Mouse (Mus musculus): ENCODE data around the gene Rnaseh2a.

The Rnaseh2a gene

DNA sequence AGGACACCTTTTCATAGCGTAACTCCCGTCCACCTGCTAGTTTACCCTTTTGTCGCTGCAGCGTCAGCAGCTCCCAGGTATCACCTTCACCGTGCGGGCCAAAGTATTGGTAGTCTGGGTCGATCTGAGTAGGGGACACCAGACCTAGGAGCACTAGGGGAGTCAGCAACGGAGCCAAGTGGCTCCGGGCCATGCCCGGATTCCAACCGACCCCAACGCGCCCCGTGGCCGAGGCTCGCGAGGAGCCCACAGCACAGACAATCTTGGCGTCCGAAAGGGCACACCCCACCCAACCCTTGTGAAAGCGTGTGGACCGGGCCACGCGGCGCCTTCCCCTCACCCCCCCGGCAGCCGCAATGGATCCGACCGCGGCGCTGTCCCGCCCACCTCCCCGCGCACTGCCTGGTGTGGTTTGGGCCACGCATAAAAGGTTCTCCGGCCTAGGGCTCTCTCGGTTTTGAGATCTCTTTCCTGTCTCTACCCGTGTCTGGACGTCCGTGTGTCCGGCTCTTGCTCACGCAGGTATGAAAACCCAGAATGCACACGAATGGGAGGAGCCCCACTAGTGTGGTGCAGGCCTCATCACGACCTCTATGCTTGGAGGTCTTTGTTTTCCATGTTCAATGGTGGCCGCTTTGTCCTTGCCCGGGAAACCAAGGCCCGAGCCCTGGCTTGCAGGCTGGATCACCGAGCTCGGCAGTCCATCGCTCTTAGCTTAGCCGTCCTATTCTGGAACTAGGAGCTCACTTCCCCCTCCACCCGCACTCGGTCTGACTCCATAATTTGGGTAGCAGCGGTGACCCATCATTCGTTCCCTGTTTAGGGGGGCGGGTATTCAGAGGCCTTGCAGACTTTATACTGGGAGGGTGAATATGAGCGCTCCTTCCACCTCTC lies at the start of gene Rnaseh2a, which contains the start of the genes Gm49661 and Prdx2:
Rnaseh2a (minus strand) TSS at position 527 of the 894 bp plus-strand sequence.
Gm49661 (minus strand) TSS at position 193 of the 894 bp plus-strand sequence.
Prdx2 (plus strand) TSS at position 347 of the 894 bp plus-strand sequence.
- DNase-seq (ENCODE audit: low spot score) = peak; percentile 81

DNA sequence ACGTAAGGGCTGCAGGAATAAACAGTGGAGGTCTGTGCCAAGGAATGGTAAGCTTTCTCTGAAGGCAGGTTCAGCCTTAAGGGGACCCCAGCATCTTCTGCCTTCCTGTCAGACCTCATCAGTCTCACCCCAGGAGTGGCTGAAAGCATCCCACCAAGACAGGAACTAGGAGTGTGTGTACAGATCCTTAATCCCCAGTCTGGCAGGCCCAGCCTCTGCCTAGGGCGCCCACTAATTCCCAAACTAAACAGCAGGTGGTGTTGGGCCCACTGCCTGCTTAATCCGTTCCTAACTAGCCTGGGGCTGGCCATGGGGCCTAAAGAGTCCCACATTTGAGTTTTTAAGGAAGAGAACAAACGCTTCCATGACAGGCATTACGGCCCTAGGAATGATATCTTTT lies 47.6 kb upstream of the Rnaseh2a start:
- peak; percentile 32 for DNase-seq (ENCODE audit: low spot score)

DNA sequence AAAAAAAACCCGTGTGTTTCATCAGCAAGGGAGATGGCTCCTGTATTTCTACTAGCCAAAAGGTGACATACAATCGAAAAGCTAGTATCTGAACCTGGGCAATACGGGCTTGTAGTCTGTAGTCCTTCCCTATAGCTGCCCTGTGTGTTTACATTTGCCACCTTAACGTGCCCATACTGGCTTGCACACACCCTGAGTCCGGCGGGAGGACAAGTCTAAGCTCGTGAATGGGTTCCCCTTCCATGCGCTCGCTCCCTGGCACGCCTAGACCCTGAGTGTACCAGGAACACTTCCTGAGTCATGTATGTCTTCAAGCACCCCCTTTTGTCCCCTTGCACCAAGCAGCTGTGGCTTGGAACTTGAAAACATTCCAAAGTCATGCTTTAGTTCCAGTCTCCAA lies 47.2 kb upstream of the Rnaseh2a start:
- DNase-seq (ENCODE audit: low spot score) = no peak

DNA sequence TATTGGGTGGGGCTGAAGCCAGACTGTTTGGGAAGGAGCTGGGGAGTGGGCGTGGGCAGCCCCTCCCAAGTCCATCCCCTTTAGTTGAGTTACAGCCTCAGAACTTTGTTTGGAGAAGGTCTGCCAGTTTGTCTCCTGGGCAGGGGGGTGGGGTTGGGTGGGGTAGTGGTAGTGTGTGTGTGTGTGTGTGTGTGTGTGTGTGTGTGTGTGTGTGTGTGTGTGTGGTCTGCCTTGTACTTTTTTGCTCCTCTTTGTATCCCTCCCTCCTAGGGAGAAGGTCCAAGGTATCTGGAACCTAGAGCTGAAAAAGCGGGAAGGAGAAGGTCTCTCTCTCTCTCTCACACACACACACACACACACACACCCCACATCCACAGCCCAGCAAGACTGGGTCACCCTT lies 44.9 kb upstream of the Rnaseh2a start, which contains the start of gene Best2:
Best2 (minus strand) TSS at position 101 of the 400 bp plus-strand sequence.
- no peak for DNase-seq (ENCODE audit: low spot score)

DNA sequence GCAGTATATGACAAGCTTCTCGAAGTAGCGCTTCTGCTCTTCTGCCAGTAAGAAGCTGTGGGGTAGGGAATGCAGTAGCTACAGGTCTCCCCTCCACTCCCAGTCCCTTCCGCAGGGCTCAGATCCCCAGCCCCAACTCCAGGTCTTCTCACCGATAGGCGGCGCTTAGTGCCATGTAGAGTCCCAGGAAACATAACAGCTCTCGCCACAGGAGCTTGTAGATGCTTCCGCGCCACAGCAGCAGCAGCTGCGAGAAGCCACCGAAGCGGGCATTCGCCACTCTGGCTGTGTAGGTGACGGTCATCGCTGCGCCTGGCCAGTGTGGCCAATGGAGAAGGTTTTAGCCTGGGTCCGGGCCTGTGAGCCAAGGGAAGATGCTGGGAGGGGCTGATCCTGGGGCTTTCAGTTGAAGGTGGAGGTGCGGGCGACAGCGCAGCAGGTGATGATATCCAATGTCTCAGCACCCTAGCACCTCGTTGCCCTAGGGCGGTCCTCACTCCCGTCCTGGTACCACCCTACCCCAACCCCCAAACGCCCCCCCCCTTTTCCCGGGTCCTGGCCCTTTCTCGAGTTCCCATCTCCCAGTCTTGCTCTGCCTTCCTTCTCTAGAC lies 43.8 kb upstream of the Rnaseh2a start:
- peak; percentile 92 for DNase-seq (ENCODE audit: low spot score)

DNA sequence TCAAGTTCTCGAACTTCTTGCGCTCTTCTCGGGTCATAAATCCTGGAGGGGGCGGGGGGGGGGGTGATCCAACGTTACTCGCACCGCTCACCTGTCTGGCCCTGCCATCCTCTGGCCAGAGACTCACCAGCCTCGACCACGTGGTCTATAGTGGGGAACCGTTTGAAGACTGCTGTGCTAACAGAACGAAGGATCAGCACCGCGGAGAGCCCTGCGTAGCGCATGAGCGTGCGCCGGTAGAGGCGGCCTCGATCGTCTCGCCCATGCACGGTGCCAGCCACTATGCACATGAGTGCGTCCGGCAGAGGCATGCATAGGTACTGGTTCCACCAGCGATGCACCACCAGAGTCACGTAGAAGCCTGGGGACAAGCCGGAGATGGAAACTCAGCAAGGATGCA lies 41.7 kb upstream of the Rnaseh2a start:
- DNase-seq (ENCODE audit: low spot score) = no peak

DNA sequence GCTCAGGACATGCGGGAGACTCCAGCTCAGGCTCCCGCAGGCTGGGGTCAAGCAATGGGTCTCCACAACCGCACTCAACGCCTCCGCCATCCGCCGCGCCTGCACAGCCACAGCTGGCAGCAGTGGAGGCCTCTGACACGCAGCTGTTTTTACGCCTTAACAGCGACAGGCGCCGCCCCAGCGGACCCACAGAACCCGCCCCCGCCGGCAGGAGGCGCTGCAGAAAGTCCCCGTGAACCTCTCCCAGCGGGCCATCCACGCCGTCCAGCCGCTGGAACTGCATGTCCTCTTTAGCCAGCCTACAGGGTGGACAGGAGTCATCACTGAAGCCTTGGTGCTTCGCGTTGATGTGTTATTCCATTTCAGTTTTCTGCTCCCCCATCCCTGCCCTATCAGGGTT lies 38.1 kb upstream of the Rnaseh2a start:
- DNase-seq (ENCODE audit: low spot score) = peak; percentile 51

DNA sequence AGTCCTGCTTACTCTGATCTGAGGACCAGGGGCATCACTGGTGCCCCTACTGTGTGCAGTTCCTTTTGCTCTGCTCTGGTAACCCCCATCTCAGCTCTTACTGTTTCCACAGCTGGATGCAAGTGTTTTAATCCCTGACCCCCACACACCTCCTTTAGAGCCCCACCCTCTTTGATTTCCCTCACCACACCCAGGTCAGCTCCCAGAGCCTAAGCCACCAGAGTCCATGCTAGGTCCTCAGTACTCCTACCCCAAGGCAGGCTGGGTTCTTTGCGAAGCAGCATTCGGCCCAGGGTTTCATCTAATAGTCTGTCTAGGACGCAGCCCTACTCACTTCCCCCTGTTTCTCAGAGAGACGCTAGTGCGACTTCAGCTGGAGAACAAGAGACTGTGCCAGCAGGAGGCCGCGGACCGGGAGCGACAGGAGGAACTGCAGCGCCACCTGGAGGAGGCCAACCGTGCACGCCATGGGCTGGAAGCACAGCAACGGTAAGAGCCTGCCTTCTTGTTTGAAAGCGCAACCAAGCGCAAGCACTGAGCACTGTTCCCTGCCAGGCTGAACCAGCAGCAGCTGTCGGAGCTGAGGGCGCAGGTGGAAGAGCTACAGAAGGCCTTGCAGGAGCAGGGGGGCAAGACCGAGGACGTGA lies 28.2 kb upstream of the Rnaseh2a start:
- DNase-seq (ENCODE audit: low spot score) = peak; percentile 94

DNA sequence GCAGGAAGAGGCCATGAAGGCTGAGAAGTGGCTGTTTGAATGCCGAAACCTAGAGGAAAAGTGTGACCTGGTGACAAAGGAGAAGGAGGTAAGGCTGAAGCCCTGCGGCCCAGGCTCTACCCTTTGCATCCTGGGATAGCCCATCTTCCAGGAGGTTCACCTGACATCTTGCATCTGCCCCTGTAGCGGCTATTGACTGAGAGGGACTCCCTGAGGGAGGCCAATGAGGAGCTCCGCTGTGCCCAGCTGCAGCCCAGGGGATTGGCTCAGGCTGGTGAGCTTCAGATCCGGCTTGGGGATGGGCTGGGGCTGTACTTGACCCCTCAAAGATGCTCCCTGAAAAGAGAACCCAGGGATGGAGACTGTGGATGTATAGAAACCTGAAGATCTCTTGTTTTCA lies 27.4 kb upstream of the Rnaseh2a start:
- DNase-seq (ENCODE audit: low spot score) = no peak

DNA sequence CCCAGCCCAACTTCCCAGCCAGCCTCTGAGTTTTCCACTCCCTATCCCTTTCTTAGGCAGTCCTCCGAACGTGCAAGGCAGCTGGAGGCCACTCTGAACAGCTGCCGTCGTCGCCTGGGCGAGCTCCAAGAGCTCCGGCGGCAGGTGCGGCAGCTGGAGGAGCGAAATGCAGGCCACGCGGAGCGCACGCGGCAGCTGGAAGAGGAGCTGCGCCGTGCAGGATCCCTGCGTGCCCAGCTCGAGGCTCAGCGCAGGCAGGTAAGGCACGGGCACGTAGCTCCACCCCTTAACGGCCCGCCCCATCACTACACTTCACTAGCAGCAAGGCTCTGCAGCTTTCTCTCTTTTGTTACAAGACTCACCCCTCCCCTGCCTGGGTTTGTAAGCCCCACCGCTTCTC lies 26.1 kb upstream of the Rnaseh2a start:
- no peak for DNase-seq (ENCODE audit: low spot score)

DNA sequence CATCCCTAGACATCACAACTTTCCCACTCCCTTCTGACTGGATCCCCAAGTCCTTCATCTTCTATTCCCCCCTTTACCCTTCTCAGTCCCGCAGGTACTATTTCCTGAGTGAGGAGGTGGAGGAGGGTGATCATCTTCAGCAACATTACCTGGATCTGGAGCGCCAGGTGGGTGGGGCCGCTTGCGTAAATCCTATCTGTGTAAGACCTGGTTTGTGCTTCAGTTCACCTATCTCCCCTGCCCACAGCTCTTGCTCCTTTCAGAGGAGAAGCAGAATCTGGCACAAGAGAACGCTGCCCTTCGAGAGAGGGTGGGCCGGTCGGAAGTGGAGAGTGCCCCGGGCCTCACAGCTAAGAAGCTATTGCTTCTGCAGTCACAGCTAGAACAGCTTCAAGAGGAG lies 24.8 kb upstream of the Rnaseh2a start:
- DNase-seq (ENCODE audit: low spot score) = no peak

DNA sequence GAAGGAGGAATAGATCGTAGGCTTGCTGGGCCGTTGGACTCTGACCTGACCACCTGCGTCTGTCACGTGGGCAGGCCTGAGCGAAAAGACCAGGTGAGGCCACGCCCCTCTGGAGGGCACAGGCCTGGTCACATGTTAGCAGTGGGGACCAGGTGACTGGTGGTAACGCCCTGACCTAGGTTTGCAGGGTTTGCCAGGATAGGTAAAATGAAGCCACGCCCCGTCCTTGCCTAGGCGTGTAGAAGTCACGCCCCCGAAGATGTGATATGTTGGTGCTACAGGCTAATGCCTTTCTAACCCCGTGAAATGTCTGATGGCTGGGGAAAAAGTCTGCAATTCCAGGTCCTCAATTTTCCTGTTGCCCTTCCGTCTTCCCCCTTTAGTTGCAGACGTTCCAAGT lies 21.3 kb upstream of the Rnaseh2a start:
- DNase-seq (ENCODE audit: low spot score) = no peak

DNA sequence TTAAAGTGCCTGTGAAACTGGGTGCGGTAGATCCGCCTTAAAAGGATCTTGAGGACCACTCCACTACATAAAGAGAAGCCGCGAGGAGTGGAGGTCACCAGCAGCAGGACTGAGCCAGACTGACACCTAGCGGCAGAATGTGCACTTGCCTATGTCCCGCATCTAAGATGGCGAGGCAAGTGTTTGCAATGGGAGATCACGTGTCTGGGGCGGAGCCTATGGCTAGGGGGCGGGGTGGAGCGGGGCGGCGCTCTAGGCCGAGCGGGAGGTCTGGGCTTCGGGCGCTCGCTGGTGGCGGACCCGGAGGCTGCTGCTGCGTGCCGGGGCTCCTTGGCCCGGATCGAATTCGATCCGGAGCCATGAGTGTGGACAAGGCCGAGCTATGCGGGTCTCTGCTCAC lies 20.8 kb upstream of the Rnaseh2a start, which contains the start of gene Hook2:
Hook2 (plus strand) TSS at position 255 of the 400 bp plus-strand sequence.
- peak; percentile 99 for DNase-seq (ENCODE audit: low spot score)

DNA sequence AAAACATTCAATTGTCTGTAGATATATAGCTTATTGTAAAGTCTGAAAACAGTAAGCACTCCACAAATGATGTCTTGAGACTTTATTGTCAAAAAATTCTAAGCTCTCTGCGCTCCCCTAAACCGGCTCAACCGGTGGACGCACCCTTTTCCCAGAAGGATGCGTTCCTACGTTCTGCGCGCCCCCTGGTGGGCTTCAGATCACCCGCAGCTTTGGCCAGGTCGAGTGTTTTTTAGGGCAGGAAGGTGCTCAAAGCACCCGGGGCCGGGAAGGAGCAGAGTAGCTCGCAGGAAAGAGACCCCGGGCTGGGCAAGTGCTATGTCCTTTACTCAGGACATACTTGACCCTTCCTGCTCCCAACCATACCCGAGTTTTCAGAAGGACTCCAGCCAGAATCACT lies 20.2 kb upstream of the Rnaseh2a start:
- peak; percentile 93 for DNase-seq (ENCODE audit: low spot score)

DNA sequence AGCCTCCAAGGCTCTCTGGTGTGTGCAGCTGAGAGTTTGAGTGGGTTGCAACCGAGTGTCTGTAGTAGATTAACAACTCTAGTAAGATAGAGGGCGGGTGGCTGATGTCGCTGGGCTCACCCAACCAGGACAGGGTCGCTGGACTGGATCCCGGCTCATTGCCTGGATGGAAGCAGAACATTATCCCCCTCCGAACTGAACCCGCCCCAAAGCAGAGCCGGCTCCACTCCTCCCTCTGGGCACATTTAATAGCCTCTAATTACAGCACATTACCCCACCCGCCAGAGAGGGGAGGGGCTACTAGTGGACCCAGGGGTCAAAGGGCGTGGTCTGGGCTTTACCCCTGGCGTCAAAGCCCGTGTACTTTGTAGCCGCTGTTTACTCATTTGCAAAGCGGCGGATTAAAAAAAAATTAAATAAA lies 19.8 kb upstream of the Rnaseh2a start:
- no peak for DNase-seq (ENCODE audit: low spot score)

DNA sequence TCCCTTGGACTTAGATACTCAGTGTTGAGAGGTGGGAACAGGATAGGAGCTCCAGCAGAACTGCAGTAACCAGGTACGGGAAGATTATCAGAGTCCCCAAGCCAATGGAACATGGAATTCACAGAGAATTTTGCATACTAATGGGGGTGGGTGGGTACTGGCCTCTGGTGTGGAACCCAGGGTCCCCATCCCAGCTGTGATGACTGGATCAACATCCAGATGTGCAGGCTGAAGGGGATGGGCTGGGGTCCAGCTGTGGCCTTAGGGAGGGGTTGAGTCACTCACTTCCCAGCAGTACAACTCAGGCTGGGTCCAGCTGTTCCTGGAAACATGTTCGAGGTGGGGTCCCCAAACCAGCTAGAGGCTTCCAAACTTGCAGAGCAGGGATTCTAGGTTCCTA lies 18.3 kb upstream of the Rnaseh2a start:
- no peak for DNase-seq (ENCODE audit: low spot score)

DNA sequence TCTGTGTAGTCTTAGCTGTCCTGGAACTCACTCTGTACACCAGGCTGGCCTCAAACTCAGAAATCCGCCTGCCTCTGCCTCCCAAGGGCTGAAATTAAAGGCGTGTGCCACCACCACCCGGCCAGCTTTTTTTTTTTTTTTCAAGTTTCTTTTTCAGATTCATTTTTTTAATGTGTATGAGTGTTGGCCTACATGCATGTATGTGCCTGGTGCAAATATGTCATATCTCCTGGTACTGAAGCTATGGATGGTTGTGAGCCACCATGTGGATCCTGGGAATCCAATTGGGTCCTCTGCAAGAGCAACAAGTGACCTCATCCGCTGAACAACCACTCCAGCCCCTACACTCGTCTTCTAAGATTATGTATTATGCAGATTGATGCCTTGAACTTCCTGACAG lies 17.8 kb upstream of the Rnaseh2a start:
- no peak for DNase-seq (ENCODE audit: low spot score)

DNA sequence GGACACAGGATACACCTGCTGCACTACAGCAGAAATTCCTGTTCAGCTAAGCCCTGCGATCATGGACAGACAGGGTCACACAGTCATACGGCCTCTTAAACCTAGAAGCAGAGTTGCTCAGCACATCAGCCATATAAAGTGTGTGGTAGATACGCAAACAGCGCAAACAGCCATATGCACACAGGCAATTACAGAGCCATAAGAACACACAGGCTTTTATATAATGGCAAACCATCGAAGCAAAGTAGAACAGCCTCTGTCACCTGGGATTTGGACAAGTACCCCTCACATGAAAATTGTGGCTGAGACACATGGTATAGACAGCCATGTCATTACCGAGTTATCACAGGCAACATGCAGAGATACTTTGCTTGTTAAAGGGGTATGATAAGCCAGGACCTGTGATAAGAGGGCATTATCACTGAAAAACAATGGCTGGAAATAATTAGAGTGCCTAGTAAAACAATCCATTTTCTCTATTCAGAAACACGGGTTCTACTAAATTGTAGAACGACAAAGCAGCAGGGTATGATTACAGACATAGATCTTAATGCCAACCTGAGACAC lies 16.9 kb upstream of the Rnaseh2a start:
- DNase-seq (ENCODE audit: low spot score) = no peak

DNA sequence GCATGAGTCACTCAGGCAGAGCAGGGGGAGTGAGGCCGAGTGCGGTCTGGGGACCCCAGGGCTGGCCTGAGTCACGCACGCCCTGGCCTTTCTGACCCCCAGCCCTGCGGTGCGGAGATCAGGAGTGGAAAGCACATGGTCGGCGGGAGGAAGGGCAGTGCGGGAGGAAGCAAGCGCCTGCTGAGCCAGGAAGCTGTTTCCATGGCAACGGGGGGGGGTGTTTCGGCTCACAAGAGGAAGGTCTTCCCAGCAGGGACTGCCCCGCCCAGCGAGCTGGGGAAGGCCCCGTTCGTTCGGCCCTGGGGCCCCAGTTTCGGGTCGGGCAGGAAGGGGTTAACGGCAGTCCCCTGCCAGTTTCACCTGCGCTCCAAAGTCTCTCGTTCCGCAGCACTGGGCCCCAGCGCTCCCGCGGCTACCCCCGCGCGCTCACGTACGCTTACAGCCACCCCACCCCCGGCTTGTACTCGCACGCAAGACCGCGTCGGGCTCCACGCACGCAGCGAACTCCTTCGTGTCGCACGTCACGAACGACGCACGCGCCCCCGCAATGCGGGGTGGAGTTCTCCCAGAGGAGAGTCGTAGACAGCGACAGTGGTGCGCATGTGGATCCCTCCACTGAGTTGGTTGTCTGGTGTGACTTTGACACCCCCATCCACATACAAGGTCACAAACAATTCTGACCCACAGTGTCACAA lies 16.3 kb upstream of the Rnaseh2a start:
- DNase-seq (ENCODE audit: low spot score) = peak; percentile 75

DNA sequence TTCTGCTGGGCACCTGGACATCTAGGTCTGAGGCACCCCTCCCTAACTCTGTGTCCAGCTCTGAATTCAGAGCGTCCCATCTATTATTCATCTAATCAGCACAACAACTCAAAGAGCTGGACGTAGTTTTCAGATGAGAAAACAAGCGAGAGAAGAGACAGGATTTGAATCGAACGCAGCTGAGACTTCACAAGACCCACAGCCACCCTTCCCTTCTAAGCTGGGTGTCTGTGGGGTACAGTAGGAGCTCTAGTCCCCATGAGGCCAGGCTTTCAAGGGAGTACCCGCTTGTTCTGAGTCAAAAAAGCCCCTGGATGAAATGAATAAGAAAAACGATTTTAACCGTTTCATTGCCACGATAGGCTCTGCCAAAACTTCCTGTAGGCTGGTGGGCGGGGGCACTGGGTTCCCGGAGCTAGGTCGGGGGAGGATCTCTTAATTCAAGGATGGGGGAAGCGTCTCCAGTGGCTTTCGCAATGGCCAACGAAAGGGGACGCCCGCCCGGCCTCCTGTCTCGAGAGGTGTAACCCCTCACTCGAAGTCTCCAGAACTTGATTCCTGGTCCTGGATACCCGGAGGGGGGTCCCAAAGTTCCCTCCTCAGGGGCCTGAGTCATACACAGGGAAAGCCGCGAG lies 15.6 kb upstream of the Rnaseh2a start:
- no peak for DNase-seq (ENCODE audit: low spot score)
